In the genomic region with DNA sequence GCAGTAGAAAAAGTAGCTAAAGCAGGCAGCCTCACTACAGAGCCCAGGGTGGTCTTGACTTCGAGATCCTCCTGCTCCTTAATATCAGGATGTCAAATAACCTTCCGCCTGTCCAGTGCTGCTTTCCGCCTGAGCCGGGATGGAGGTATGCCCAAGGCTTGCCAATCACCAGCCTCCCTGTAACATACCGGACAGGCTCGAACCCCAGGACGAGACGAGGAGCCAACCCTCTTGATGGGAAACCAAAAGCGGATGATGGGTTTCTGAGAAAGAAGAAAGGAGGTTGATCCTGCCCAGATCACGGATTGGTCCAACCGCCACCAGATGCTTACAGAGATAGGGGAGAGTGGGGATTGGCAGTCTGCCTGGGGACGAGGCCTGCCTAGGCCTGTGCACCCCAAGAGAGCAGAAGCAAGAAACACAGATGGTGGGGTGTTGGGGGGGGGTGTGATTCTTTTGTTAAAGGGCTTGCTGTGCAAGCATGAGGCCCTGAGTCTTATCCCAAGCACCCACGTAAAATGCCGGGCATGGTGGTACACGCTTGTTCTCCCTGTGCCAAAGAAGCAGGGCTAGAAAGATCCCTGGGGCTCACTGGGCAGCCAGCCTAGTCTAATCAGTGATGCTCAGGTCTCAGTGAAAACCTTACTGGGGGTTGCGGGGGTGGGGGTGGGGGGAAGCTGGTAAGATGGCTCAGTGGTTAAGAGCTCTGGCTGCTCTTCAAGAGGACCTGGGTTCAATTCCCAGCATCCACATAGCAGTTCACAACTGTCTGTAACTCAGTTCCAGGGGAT, we compare ENCODE assay signal across 22 mouse cellular contexts. TPM values are rescaled to one million over a fixed set of nuclear protein-coding genes. Genes with fewer than 3 reads are reported as not detected.
DNase-seq lines count a peak whose midpoint lies in the region; ATAC-seq and TF ChIP-seq lines count a peak whose summit lies in the region.
"Had no signal": no experiment of that assay in that cellular context is flagged by ENCODE, and none has a peak within 500 bp of the region (broad histone marks: within the 10 kb centered on the region; RNA-seq: fewer than 3 reads in every experiment).

No protein-coding gene starts in this region.

- H3K9ac ChIP-seq in stomach, embryonic 16.5 days (ENCODE audit: low read length) = no peak overlapping the region
- H3K9ac ChIP-seq in stomach, postnatal 0 days (ENCODE audit: low read length) = no peak overlapping the region
- H3K9ac ChIP-seq in heart, embryonic 11.5 days (ENCODE audit: low read depth, low read length) = no peak overlapping the region
- H3K9ac ChIP-seq in heart, embryonic 12.5 days = no peak overlapping the region
- H3K9ac ChIP-seq: forebrain, embryonic 13.5 days; liver, embryonic 15.5 days; midbrain, embryonic 13.5 days had no signal

- peak; percentile 64 to 75 for DNase-seq in cerebellum, postnatal 14 days
- DNase-seq in cerebellum, adult 11 months = no peak
- no peak for DNase-seq in stomach, postnatal 0 days (ENCODE audit: low spot score)
- DNase-seq in fat pad, adult 2 months (ENCODE audit: extremely low read depth, low read depth, low spot score) = peak; percentile 88
- DNase-seq: adrenal gland, adult 2 months; cerebellum, adult 8-10 months; gastrocnemius, postnatal 10 days; heart, postnatal 14 days; kidney, adult 9 months; layer of hippocampus, postnatal 36 days; lung, postnatal 36 days; thymus, adult 18-20 months had no signal

- no peak for TF ChIP-seq EP300 in stomach, postnatal 0 days (optimal IDR thresholded peaks at IDR 0.05)

- no peak for TF ChIP-seq CTCF in stomach, postnatal 0 days (IDR thresholded peaks at IDR 0.05; ENCODE audit: low read depth)

- H3K4me1 ChIP-seq in stomach, embryonic 16.5 days (ENCODE audit: control insufficient read depth, insufficient read depth, low read length) = peaks cover 12% of the 10 kb centered on the region
- no peaks in the 10 kb centered on the region for H3K4me1 ChIP-seq in stomach, postnatal 0 days (replicated peaks; ENCODE audit: control insufficient read depth, insufficient read depth)
- H3K4me1 ChIP-seq in heart, embryonic 11.5 days (ENCODE audit: control insufficient read depth, insufficient read depth, low read length) = peaks cover 10% of the 10 kb centered on the region
- H3K4me1 ChIP-seq in heart, embryonic 12.5 days (replicated peaks) = peaks cover 25% of the 10 kb centered on the region

- H3K27me3 ChIP-seq in stomach, embryonic 16.5 days (ENCODE audit: control insufficient read depth, insufficient read depth, low read length) = peaks cover 3% of the 10 kb centered on the region; the same call in 1 of the 2 replicates
- no peaks in the 10 kb centered on the region for H3K27me3 ChIP-seq in stomach, postnatal 0 days (ENCODE audit: control insufficient read depth, insufficient read depth, low read length)
- peaks cover 8% of the 10 kb centered on the region for H3K27me3 ChIP-seq in heart, embryonic 11.5 days (ENCODE audit: control insufficient read depth, insufficient read depth, low read length)
- peaks cover 40% of the 10 kb centered on the region for H3K27me3 ChIP-seq in heart, embryonic 12.5 days (replicated peaks)
- H3K27me3 ChIP-seq: forebrain, embryonic 13.5 days had no signal

- no peak overlapping the region for H3K27ac ChIP-seq in stomach, embryonic 16.5 days (ENCODE audit: low read length)
- H3K27ac ChIP-seq in stomach, postnatal 0 days (replicated peaks) = no peak overlapping the region
- no peak overlapping the region for H3K27ac ChIP-seq in heart, embryonic 11.5 days (ENCODE audit: low read depth, low read length)
- no peak overlapping the region for H3K27ac ChIP-seq in heart, embryonic 12.5 days (ENCODE audit: poor library complexity, severe bottlenecking)
- H3K27ac ChIP-seq: forebrain, embryonic 13.5 days; liver, embryonic 15.5 days; midbrain, embryonic 13.5 days had no signal

- H3K9me3 ChIP-seq in stomach, embryonic 16.5 days (replicated peaks; ENCODE audit: control insufficient read depth, low read length) = no peaks in the 10 kb centered on the region
- no peaks in the 10 kb centered on the region for H3K9me3 ChIP-seq in stomach, postnatal 0 days (ENCODE audit: control insufficient read depth, low read length)
- no peaks in the 10 kb centered on the region for H3K9me3 ChIP-seq in heart, embryonic 11.5 days (replicated peaks; ENCODE audit: control insufficient read depth, low read length)
- H3K9me3 ChIP-seq in heart, embryonic 12.5 days (replicated peaks) = no peaks in the 10 kb centered on the region
- H3K9me3 ChIP-seq: forebrain, embryonic 13.5 days; liver, embryonic 15.5 days; midbrain, embryonic 13.5 days had no signal

- H3K4me2 ChIP-seq in stomach, embryonic 16.5 days (ENCODE audit: low read depth, low read length) = no peak overlapping the region
- no peak overlapping the region for H3K4me2 ChIP-seq in stomach, postnatal 0 days (replicated peaks; ENCODE audit: low read depth)
- H3K4me2 ChIP-seq in heart, embryonic 11.5 days = no peak overlapping the region
- no peak overlapping the region for H3K4me2 ChIP-seq in heart, embryonic 12.5 days
- H3K4me2 ChIP-seq: forebrain, embryonic 13.5 days; liver, embryonic 15.5 days; midbrain, embryonic 13.5 days had no signal

- WGBS in stomach, embryonic 16.5 days = 81% methylated on average over 16 of the region's 16 CpGs
- WGBS in stomach, postnatal 0 days = 73% methylated on average over 16 of the region's 16 CpGs
- WGBS in heart, embryonic 11.5 days (ENCODE audit: insufficient replicate concordance) = 86% methylated on average over 16 of the region's 16 CpGs
- 83% methylated on average over 16 of the region's 16 CpGs for WGBS in heart, embryonic 12.5 days

- no peak overlapping the region for H3K4me3 ChIP-seq in stomach, embryonic 16.5 days (replicated peaks; ENCODE audit: low read length)
- H3K4me3 ChIP-seq in stomach, postnatal 0 days (ENCODE audit: low read depth, low read length) = no peak overlapping the region
- no peak overlapping the region for H3K4me3 ChIP-seq in heart, embryonic 11.5 days (ENCODE audit: low read depth, low read length)
- no peak overlapping the region for H3K4me3 ChIP-seq in heart, embryonic 12.5 days
- H3K4me3 ChIP-seq: forebrain, embryonic 13.5 days; liver, embryonic 15.5 days; midbrain, embryonic 13.5 days had no signal

- H3K36me3 ChIP-seq in stomach, embryonic 16.5 days (ENCODE audit: control insufficient read depth, insufficient read depth, low read length) = no peaks in the 10 kb centered on the region
- H3K36me3 ChIP-seq in stomach, postnatal 0 days (ENCODE audit: control insufficient read depth, insufficient read depth, low read length) = no peaks in the 10 kb centered on the region
- H3K36me3 ChIP-seq in heart, embryonic 11.5 days (ENCODE audit: control insufficient read depth, insufficient read depth, low read length) = no peaks in the 10 kb centered on the region
- H3K36me3 ChIP-seq in heart, embryonic 12.5 days = no peaks in the 10 kb centered on the region
- H3K36me3 ChIP-seq: liver, embryonic 15.5 days; midbrain, embryonic 13.5 days had no signal

- 0 out of 2 replicates have a peak, but pooled peaks have one; percentile 11 for ATAC-seq in stomach, embryonic 16.5 days (ENCODE audit: insufficient read depth, low FRiP score)
- no peak for ATAC-seq in stomach, postnatal 0 days (ENCODE audit: low FRiP score, low TSS enrichment)
- ATAC-seq in heart, embryonic 11.5 days (replicated peaks; ENCODE audit: insufficient number of reproducible peaks, low FRiP score, low TSS enrichment) = no peak
- no peak for ATAC-seq in monocyte, adult 5-6 weeks (replicated peaks; ENCODE audit: insufficient number of reproducible peaks, low FRiP score, low TSS enrichment, poor library complexity, severe bottlenecking)
- no peak for ATAC-seq in heart, embryonic 12.5 days (ENCODE audit: insufficient number of reproducible peaks, low FRiP score)
- ATAC-seq: forebrain, embryonic 13.5 days; midbrain, embryonic 13.5 days had no signal

RNA-seq across cellular contexts. Expression of gene Zfp316, which starts 2.9 kb away (rescaled TPM):
- polyA plus RNA-seq in stomach, embryonic 16.5 days (2015; fragmentation: Nextera tagmentation; extraction: Ambion mirVana) = 0.60 and 0.74 TPM in 2 replicates
- polyA plus RNA-seq in stomach, postnatal 0 days (2015; fragmentation: Nextera tagmentation; extraction: Ambion mirVana) = 1.4 and 1.7 TPM in 2 replicates
- 0.89 and 1.2 TPM in 2 replicates for polyA plus RNA-seq in heart, embryonic 11.5 days (2014; fragmentation: Nextera tagmentation; extraction: Ambion mirVana)
- total RNA-seq in monocyte, adult 5-6 weeks (2017) = 1.4 to 2.9 TPM (median 1.9 TPM) in 3 replicates
- 4.6 and 4.9 TPM in 2 replicates for polyA plus RNA-seq in heart, embryonic 12.5 days (2016; fragmentation: Nextera tagmentation; extraction: Ambion mirVana)

RNA-seq across cellular contexts. Expression of gene Zfp853, which starts 20.7 kb away (rescaled TPM):
- 0.10 TPM in 1 of 2 replicates, not detected in the other for polyA plus RNA-seq in stomach, embryonic 16.5 days (2015; fragmentation: Nextera tagmentation; extraction: Ambion mirVana)
- polyA plus RNA-seq in stomach, postnatal 0 days (2015; fragmentation: Nextera tagmentation; extraction: Ambion mirVana) = 0.06 TPM in 2 replicates
- not detected in 2 replicates for polyA plus RNA-seq in heart, embryonic 11.5 days (2014; fragmentation: Nextera tagmentation; extraction: Ambion mirVana)
- total RNA-seq in monocyte, adult 5-6 weeks (2017) = not detected in 3 replicates
- 0.09 TPM in 1 of 2 replicates, not detected in the other for polyA plus RNA-seq in heart, embryonic 12.5 days (2016; fragmentation: Nextera tagmentation; extraction: Ambion mirVana)
- polyA plus RNA-seq: forebrain, embryonic 13.5 days; liver, embryonic 15.5 days had no signal

RNA-seq across cellular contexts. Expression of gene Zfp12, which starts 37.8 kb away (rescaled TPM):
- 11.3 and 12.9 TPM in 2 replicates for polyA plus RNA-seq in stomach, embryonic 16.5 days (2015; fragmentation: Nextera tagmentation; extraction: Ambion mirVana)
- polyA plus RNA-seq in stomach, postnatal 0 days (2015; fragmentation: Nextera tagmentation; extraction: Ambion mirVana) = 4.2 and 4.5 TPM in 2 replicates
- 8.4 and 9.2 TPM in 2 replicates for polyA plus RNA-seq in heart, embryonic 11.5 days (2014; fragmentation: Nextera tagmentation; extraction: Ambion mirVana)
- total RNA-seq in monocyte, adult 5-6 weeks (2017) = 17.0 to 19.7 TPM (median 17.2 TPM) in 3 replicates
- 10.3 and 11.3 TPM in 2 replicates for polyA plus RNA-seq in heart, embryonic 12.5 days (2016; fragmentation: Nextera tagmentation; extraction: Ambion mirVana)

RNA-seq across cellular contexts. Expression of gene E130309D02Rik, which starts 42.4 kb away (rescaled TPM):
- 24.4 and 26.1 TPM in 2 replicates for polyA plus RNA-seq in stomach, embryonic 16.5 days (2015; fragmentation: Nextera tagmentation; extraction: Ambion mirVana)
- polyA plus RNA-seq in stomach, postnatal 0 days (2015; fragmentation: Nextera tagmentation; extraction: Ambion mirVana) = 15.7 and 18.5 TPM in 2 replicates
- polyA plus RNA-seq in heart, embryonic 11.5 days (2014; fragmentation: Nextera tagmentation; extraction: Ambion mirVana) = 19.9 and 25.4 TPM in 2 replicates
- 7.4 to 12.5 TPM (median 10.3 TPM) in 3 replicates for total RNA-seq in monocyte, adult 5-6 weeks (2017)
- 26.9 and 27.6 TPM in 2 replicates for polyA plus RNA-seq in heart, embryonic 12.5 days (2016; fragmentation: Nextera tagmentation; extraction: Ambion mirVana)

RNA-seq across cellular contexts. Expression of gene Spdye4a, which starts 46.0 kb away (rescaled TPM):
- polyA plus RNA-seq in stomach, embryonic 16.5 days (2015; fragmentation: Nextera tagmentation; extraction: Ambion mirVana) = not detected in 2 replicates
- 0.05 TPM in 1 of 2 replicates, not detected in the other for polyA plus RNA-seq in stomach, postnatal 0 days (2015; fragmentation: Nextera tagmentation; extraction: Ambion mirVana)
- not detected in 2 replicates for polyA plus RNA-seq in heart, embryonic 11.5 days (2014; fragmentation: Nextera tagmentation; extraction: Ambion mirVana)
- not detected in 3 replicates for total RNA-seq in monocyte, adult 5-6 weeks (2017)
- polyA plus RNA-seq in heart, embryonic 12.5 days (2016; fragmentation: Nextera tagmentation; extraction: Ambion mirVana) = not detected in 2 replicates
- total RNA-seq: adrenal gland, adult 2 months; gastrocnemius, postnatal 10 days; heart, adult 8-10 months; heart, postnatal 14 days; layer of hippocampus, postnatal 36 days had no signal
- polyA plus RNA-seq: adrenal gland, adult 2 months; forebrain, embryonic 13.5 days; large intestine, adult 2 months; limb, embryonic 11.5 days; liver, embryonic 15.5 days; midbrain, embryonic 13.5 days had no signal

Comparison
In these comparisons a context has a peak if more than half of its experiments do, and no peak if none do; other contexts are left out.
1. DNase-seq: peak in cerebellum, postnatal 14 days (2 of 2) and fat pad, adult 2 months (single experiment); none in cerebellum, adult 11 months (single experiment) and stomach, postnatal 0 days (single experiment).